Mouse (Mus musculus) intestine, embryonic 14.5 days (tissue): ENCODE results near the gene Rasgrf2. TPM values are rescaled to one million over a fixed set of nuclear protein-coding genes. Genes with fewer than 3 reads are reported as not detected.

ENCODE experiments used
- ATAC-seq: fragments of 200-750 bp; cut with Nextera tagmentation; replicated peaks from 2 replicates; pipeline ENCODE4 v1.8.0; 2017; ENCODE audit warnings: low read depth, moderate number of reproducible peaks, moderate TSS enrichment, moderate library complexity; ENCODE audit not compliant: low FRiP score, low TSS enrichment
- DNase-seq: peaks from one replicate; pipeline ENCODE4 v3.0.0-alpha.2; 2018; ENCODE audit warnings: low spot score
- H3K27ac ChIP-seq: fragments of 300-500 bp; sonication (generic); 2 replicates; pipeline ENCODE4 v1.5.1; 2014; ENCODE audit warnings: low read depth, mild to moderate bottlenecking, control low read depth
- H3K27me3 ChIP-seq: fragments of 300-500 bp; sonication (generic); replicated peaks from 2 replicates; pipeline ENCODE4 v1.6.1; 2014; ENCODE audit warnings: low read length, control low read depth; ENCODE audit not compliant: control insufficient read depth, insufficient read depth
- H3K36me3 ChIP-seq: fragments of 300-500 bp; sonication (generic); 2 replicates; pipeline ENCODE4 v1.6.1; 2014; ENCODE audit warnings: low read length, control low read depth; ENCODE audit not compliant: control insufficient read depth, insufficient read depth
- H3K4me1 ChIP-seq: fragments of 300-500 bp; sonication (generic); replicated peaks from 2 replicates; pipeline ENCODE4 v1.6.1; 2014; ENCODE audit warnings: low read length, control low read depth, mixed read lengths; ENCODE audit not compliant: control insufficient read depth, insufficient read depth
- H3K4me2 ChIP-seq: fragments of 300-500 bp; sonication (generic); 2 replicates; pipeline ENCODE4 v1.6.1; 2014; ENCODE audit warnings: low read length
- H3K4me3 ChIP-seq: fragments of 300-500 bp; sonication (generic); 2 replicates; pipeline ENCODE4 v1.5.1; 2014; ENCODE audit warnings: low read depth, low read length, control low read depth, mixed read lengths
- H3K9ac ChIP-seq: fragments of 300-500 bp; sonication (generic); 2 replicates; pipeline ENCODE4 v1.6.1; 2014; ENCODE audit warnings: mild to moderate bottlenecking, low read length
- H3K9me3 ChIP-seq: fragments of 300-500 bp; sonication (generic); 2 replicates; pipeline ENCODE4 v1.6.1; 2016; ENCODE audit warnings: low read length, control low read depth; ENCODE audit not compliant: control insufficient read depth
- WGBS: fragments of 180-500 bp; shearing (Covaris S2); extraction: QIAGEN DNeasy Blood & Tissue Kit; methylation state at CpG from one replicate; pipeline ENCODE4 v1.1.7; 2014; 5-methylcytosine and 5-hydroxymethylcytosine counted together
- polyA plus RNA-seq: library from polyadenylated mRNA; unstranded; fragments of >200 nt; fragmentation: Nextera tagmentation; extraction: Ambion mirVana; gene quantifications from 2 replicates; pipeline ENCODE4 v1.2.1, GENCODE M21; 2014

Gene Rasgrf2
- polyA plus RNA-seq, 1 experiment from 2014 or later, result 1.5 TPM

GRCm38 (mm10) chr13:91955646-91956045 lies 175.8 kb downstream of the Rasgrf2 start:
- DNase-seq (no peak), ATAC-seq (no peak)
- Histone ChIP-seq H3K4me1 (no peaks in the 10 kb centered on the region), H3K27ac (peak overlapping the region; percentile 64), H3K9ac (no peak overlapping the region), H3K36me3 (no peaks in the 10 kb centered on the region), H3K27me3 (no peaks in the 10 kb centered on the region), H3K9me3 (no peaks in the 10 kb centered on the region), H3K4me2 (no peak overlapping the region), H3K4me3 (no peak overlapping the region)
- WGBS, result 69% methylated on average over 2 of the region's 2 CpGs

GRCm38 (mm10) chr13:91955175-91955574 lies 176.3 kb downstream of the Rasgrf2 start:
- H3K4me1 ChIP-seq, result no peaks in the 10 kb centered on the region
- no peak overlapping the region for H3K27ac ChIP-seq
- 55% methylated on average over 1 of the region's 1 CpGs for WGBS
- no peak overlapping the region for H3K4me2 ChIP-seq
- H3K9ac ChIP-seq, result no peak overlapping the region
- no peaks in the 10 kb centered on the region for H3K9me3 ChIP-seq
- H3K4me3 ChIP-seq, result no peak overlapping the region
- ATAC-seq (no peak), DNase-seq (no peak)
- no peaks in the 10 kb centered on the region for H3K36me3 ChIP-seq
- no peaks in the 10 kb centered on the region for H3K27me3 ChIP-seq

- no peak overlapping the region for H3K27ac ChIP-seq
Measured at GRCm38 (mm10) chr13:91940113-91940512, 191.3 kb downstream of the Rasgrf2 start.

DNA sequence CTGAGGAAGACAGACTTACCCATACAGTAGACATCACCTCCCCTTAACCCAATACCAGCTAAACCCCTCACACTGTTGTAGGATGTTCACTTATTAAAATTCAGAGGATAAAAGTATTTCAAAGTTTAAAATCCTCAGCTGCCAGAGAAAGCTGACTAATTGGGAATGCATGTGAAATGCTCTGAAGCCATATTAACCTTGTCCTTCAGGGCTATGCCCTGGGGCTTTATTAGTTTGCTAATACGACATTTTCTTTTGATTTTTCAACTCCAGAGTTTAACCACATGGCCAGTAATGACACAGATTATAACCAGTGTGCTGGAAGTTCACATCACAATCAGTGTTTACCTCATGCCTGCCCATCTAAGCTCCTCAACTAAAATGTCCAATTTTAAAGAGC lies 192.6 kb downstream of the Rasgrf2 start:
- ATAC-seq (no peak), DNase-seq (no peak)
- Histone ChIP-seq H3K9ac (no peak overlapping the region), H3K36me3 (no peaks in the 10 kb centered on the region), H3K27ac (no peak overlapping the region), H3K4me3 (no peak overlapping the region), H3K4me2 (no peak overlapping the region), H3K9me3 (no peaks in the 10 kb centered on the region), H3K27me3 (no peaks in the 10 kb centered on the region), H3K4me1 (no peaks in the 10 kb centered on the region)
- WGBS, result 60% methylated on average over 1 of the region's 1 CpGs

More at GRCm38 (mm10) chr13:91940113-91940512, 191.3 kb downstream of the Rasgrf2 start:
- no peak overlapping the region for H3K4me3 ChIP-seq
- no peak overlapping the region for H3K4me2 ChIP-seq
- ATAC-seq (no peak), DNase-seq (no peak)
- no peaks in the 10 kb centered on the region for H3K27me3 ChIP-seq
- WGBS, result 87% methylated on average over 9 of the region's 9 CpGs
- H3K9ac ChIP-seq, result no peak overlapping the region
- no peaks in the 10 kb centered on the region for H3K36me3 ChIP-seq
- H3K9me3 ChIP-seq, result no peaks in the 10 kb centered on the region
- no peaks in the 10 kb centered on the region for H3K4me1 ChIP-seq

GRCm38 (mm10) chr13:91937232-91937631 lies 194.2 kb downstream of the Rasgrf2 start:
- no peaks in the 10 kb centered on the region for H3K4me1 ChIP-seq
- no peak overlapping the region for H3K4me2 ChIP-seq
- DNase-seq (no peak), ATAC-seq (no peak)
- WGBS, result 81% methylated on average over 2 of the region's 2 CpGs
- no peak overlapping the region for H3K4me3 ChIP-seq
- no peaks in the 10 kb centered on the region for H3K9me3 ChIP-seq
- no peak overlapping the region for H3K27ac ChIP-seq
- H3K9ac ChIP-seq, result no peak overlapping the region
- H3K36me3 ChIP-seq, result no peaks in the 10 kb centered on the region
- H3K27me3 ChIP-seq, result no peaks in the 10 kb centered on the region

DNA sequence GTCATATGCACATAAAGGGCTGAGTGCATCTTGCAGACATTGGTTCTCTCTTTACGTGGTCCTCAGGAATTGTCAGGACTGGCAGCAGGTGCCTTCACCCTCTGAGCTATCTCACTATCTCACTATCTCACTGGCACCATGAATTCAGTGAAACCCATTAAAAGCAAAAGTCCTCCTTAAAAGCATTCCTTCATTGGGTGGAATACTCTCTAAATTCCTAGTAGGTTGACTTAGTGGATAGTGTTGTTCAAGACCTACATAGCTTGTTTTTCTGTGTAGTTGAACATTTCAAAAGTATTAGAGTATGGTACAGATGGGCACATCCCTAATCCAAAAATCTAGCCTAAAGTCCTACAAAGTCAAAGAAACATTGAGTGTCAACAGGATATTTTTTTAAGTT lies 199.3 kb downstream of the Rasgrf2 start:
- H3K9me3 ChIP-seq, result no peaks in the 10 kb centered on the region
- H3K36me3 ChIP-seq, result no peaks in the 10 kb centered on the region
- H3K4me3 ChIP-seq, result no peak overlapping the region
- H3K9ac ChIP-seq, result no peak overlapping the region
- H3K27ac ChIP-seq, result no peak overlapping the region
- no peak for ATAC-seq
- H3K27me3 ChIP-seq, result no peaks in the 10 kb centered on the region
- no peak overlapping the region for H3K4me2 ChIP-seq
- no peak for DNase-seq
- WGBS, result 77% methylated on average over 1 of the region's 1 CpGs
- no peaks in the 10 kb centered on the region for H3K4me1 ChIP-seq

GRCm38 (mm10) chr13:91929943-91930726 lies 201.3 kb downstream of the Rasgrf2 start:
- no peak overlapping the region for H3K4me2 ChIP-seq
- H3K27ac ChIP-seq, result no peak overlapping the region
- no peaks in the 10 kb centered on the region for H3K36me3 ChIP-seq
- 57% methylated on average over 7 of the region's 7 CpGs for WGBS
- no peaks in the 10 kb centered on the region for H3K9me3 ChIP-seq
- no peaks in the 10 kb centered on the region for H3K27me3 ChIP-seq
- no peak overlapping the region for H3K4me3 ChIP-seq
- ATAC-seq (no peak), DNase-seq (no peak)
- no peak overlapping the region for H3K9ac ChIP-seq
- H3K4me1 ChIP-seq, result no peaks in the 10 kb centered on the region

GRCm38 (mm10) chr13:91928605-91929389 lies 202.7 kb downstream of the Rasgrf2 start:
- Histone ChIP-seq H3K9me3 (no peaks in the 10 kb centered on the region), H3K9ac (no peak overlapping the region), H3K4me1 (no peaks in the 10 kb centered on the region), H3K36me3 (no peaks in the 10 kb centered on the region), H3K4me3 (no peak overlapping the region), H3K27me3 (no peaks in the 10 kb centered on the region), H3K4me2 (no peak overlapping the region), H3K27ac (no peak overlapping the region)
- DNase-seq (no peak), ATAC-seq (no peak)
- 74% methylated on average over 4 of the region's 4 CpGs for WGBS
